In the genomic region with DNA sequence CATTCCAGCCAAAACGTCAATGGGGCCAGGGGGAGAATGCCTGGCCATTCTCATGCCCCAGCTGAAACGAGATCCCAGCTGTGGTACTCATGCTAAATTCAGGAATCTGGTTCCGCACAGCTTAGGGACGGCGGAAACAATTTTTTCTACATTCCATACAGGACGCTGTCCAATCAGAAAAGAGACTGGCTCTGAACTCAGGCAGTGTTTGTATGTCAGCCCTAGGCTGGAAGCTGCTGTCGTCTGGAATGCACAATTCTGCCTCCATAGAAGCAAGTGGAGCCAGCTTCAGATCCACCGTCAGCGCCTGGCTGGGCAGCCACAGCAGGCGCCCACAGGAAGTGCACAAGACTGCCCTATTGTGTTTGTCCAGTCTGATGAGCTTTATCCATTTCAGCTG, we compare ENCODE assay signal across 8 mouse cellular contexts. TPM values are rescaled to one million over a fixed set of nuclear protein-coding genes. Genes with fewer than 3 reads are reported as not detected.
A peak's percentile ranks its signal among the peaks of the same experiment; 100 is the strongest.
DNase-seq lines count a peak whose midpoint lies in the region; ATAC-seq lines count a peak whose summit lies in the region.

No protein-coding gene starts in this region.

- H3K27me3 ChIP-seq in heart, embryonic 11.5 days (ENCODE audit: control insufficient read depth, insufficient read depth, low read length) = no peaks in the 10 kb centered on the region
- H3K27me3 ChIP-seq in hindbrain, embryonic 10.5 days (ENCODE audit: insufficient read depth, poor library complexity, severe bottlenecking) = no peaks in the 10 kb centered on the region

- H3K27ac ChIP-seq in heart, embryonic 11.5 days (ENCODE audit: low read depth, low read length) = peak overlapping the region; percentile 80
- H3K27ac ChIP-seq in hindbrain, embryonic 10.5 days = peak overlapping the region; percentile 82

- H3K4me1 ChIP-seq in heart, embryonic 11.5 days (ENCODE audit: control insufficient read depth, insufficient read depth, low read length) = peaks cover 23% of the 10 kb centered on the region
- peaks cover 35% of the 10 kb centered on the region for H3K4me1 ChIP-seq in hindbrain, embryonic 10.5 days (replicated peaks)

- DNase-seq in heart, postnatal 36 days = no peak
- DNase-seq in hindbrain, embryonic 10.5 days (ENCODE audit: low spot score) = peak; percentile 59
- peak; percentile 16 for DNase-seq in liver
- DNase-seq in retina, embryonic 14.5 days (ENCODE audit: low spot score) = peak; percentile 76
- DNase-seq in thymus, postnatal 36 days = no peak
- no peak for DNase-seq in ovary, adult 18-20 months (ENCODE audit: low spot score)

- H3K9me3 ChIP-seq in heart, embryonic 11.5 days (replicated peaks; ENCODE audit: control insufficient read depth, low read length) = no peaks in the 10 kb centered on the region
- no peaks in the 10 kb centered on the region for H3K9me3 ChIP-seq in hindbrain, embryonic 10.5 days

- peak overlapping the region; percentile 18; the same call in 1 of the 2 replicates for H3K4me2 ChIP-seq in heart, embryonic 11.5 days

- H3K36me3 ChIP-seq in heart, embryonic 11.5 days (ENCODE audit: control insufficient read depth, insufficient read depth, low read length) = no peaks in the 10 kb centered on the region
- no peaks in the 10 kb centered on the region for H3K36me3 ChIP-seq in hindbrain, embryonic 10.5 days

- H3K9ac ChIP-seq in heart, embryonic 11.5 days (ENCODE audit: low read depth, low read length) = peak overlapping the region; percentile 7; the same call in 1 of the 2 replicates

- intact Hi-C loops in heart, postnatal 36 days (cut with DNase I) = no loop called here

- no peak; the same call in 1 of the 2 replicates for ATAC-seq in heart, embryonic 11.5 days (replicated peaks; ENCODE audit: insufficient number of reproducible peaks, low FRiP score, low TSS enrichment)
- no peak for ATAC-seq in cerebellum, adult (ENCODE audit: insufficient number of reproducible peaks, low FRiP score, low TSS enrichment)

- no peak overlapping the region for H3K4me3 ChIP-seq in heart, embryonic 11.5 days (ENCODE audit: low read depth, low read length)
- H3K4me3 ChIP-seq in hindbrain, embryonic 10.5 days = peak overlapping the region; percentile 18

- whole genome bisulfite sequencing in heart, embryonic 11.5 days (ENCODE audit: insufficient replicate concordance) = 19% methylated on average over 10 of the region's 10 CpGs
- 21% methylated on average over 10 of the region's 10 CpGs for WGBS in hindbrain, embryonic 10.5 days

RNA-seq across cellular contexts. Expression of gene Gpsm1, which starts 5.6 kb away (rescaled TPM):
- polyA plus RNA-seq in heart, embryonic 11.5 days (2014; fragmentation: Nextera tagmentation; extraction: Ambion mirVana) = 21.4 and 30.2 TPM in 2 replicates
- total RNA-seq in heart, postnatal 36 days (2021) = 100 to 1,000 TPM; 208 to 243 TPM
- polyA plus RNA-seq in hindbrain, embryonic 10.5 days (2016; fragmentation: Nextera tagmentation; extraction: Ambion mirVana) = 99.2 and 114 TPM in 2 replicates

RNA-seq across cellular contexts. Expression of gene Ccdc187, which starts 15.4 kb away (rescaled TPM):
- polyA plus RNA-seq in heart, embryonic 11.5 days (2014; fragmentation: Nextera tagmentation; extraction: Ambion mirVana) = 0.09 TPM in 1 of 2 replicates, not detected in the other
- under 1 TPM; 0.03 to 0.08 TPM for total RNA-seq in heart, postnatal 36 days (2021)
- 0.10 and 0.20 TPM in 2 replicates for polyA plus RNA-seq in hindbrain, embryonic 10.5 days (2016; fragmentation: Nextera tagmentation; extraction: Ambion mirVana)

RNA-seq across cellular contexts. Expression of gene Dnlz, which starts 42.2 kb away (rescaled TPM):
- polyA plus RNA-seq in heart, embryonic 11.5 days (2014; fragmentation: Nextera tagmentation; extraction: Ambion mirVana) = 26.3 and 28.0 TPM in 2 replicates
- 10 to 100 TPM; 21.1 to 21.4 TPM for total RNA-seq in heart, postnatal 36 days (2021)
- polyA plus RNA-seq in hindbrain, embryonic 10.5 days (2016; fragmentation: Nextera tagmentation; extraction: Ambion mirVana) = 36.8 and 38.8 TPM in 2 replicates

RNA-seq across cellular contexts. Expression of gene Card9, which starts 51.0 kb away (rescaled TPM):
- 0.38 and 0.59 TPM in 2 replicates for polyA plus RNA-seq in heart, embryonic 11.5 days (2014; fragmentation: Nextera tagmentation; extraction: Ambion mirVana)
- total RNA-seq in heart, postnatal 36 days (2021) = 1 to 10 TPM; 1.4 to 1.5 TPM
- 0.62 and 1.1 TPM in 2 replicates for polyA plus RNA-seq in hindbrain, embryonic 10.5 days (2016; fragmentation: Nextera tagmentation; extraction: Ambion mirVana)

Comparison
In these comparisons a context has a peak if more than half of its experiments do, and no peak if none do; other contexts are left out.
1. DNase-seq: peak in hindbrain, embryonic 10.5 days (single experiment), liver (single experiment) and retina, embryonic 14.5 days (single experiment); none in heart, postnatal 36 days (0 of 2), thymus, postnatal 36 days (0 of 2) and ovary, adult 18-20 months (single experiment).